Mouse (Mus musculus) MEL (cell line): ENCODE data around the gene Pdzd2.

ENCODE experiments used
- CTCF ChIP-seq, 3 experiments: IDR thresholded peaks in 2 of 3; conservative IDR thresholded peaks in 1 of 3; 2 replicates each; pipeline ENCODE4 v1.5.1; 2011 to 2012; ENCODE audit warnings: low read length in 3 of 3, low read depth in 2 of 3, mild to moderate bottlenecking in 2 of 3, improper control_type of control experiment in 1 of 3, inconsistent platforms in 1 of 3, mixed read lengths in 1 of 3, moderate library complexity in 1 of 3; ENCODE audit not compliant: control insufficient read depth in 1 of 3, insufficient read depth in 1 of 3, poor library complexity in 1 of 3, severe bottlenecking in 1 of 3
- EP300 ChIP-seq, 2 experiments: IDR thresholded peaks; 2 replicates each; pipeline ENCODE4 v1.6.1; 2011; ENCODE audit warnings: improper control_type of control experiment in 2 of 2, low read length in 2 of 2, low read depth in 1 of 2, mild to moderate bottlenecking in 1 of 2
- MAZ ChIP-seq: IDR thresholded peaks from 2 replicates; pipeline ENCODE4 v1.6.1; 2012; ENCODE audit warnings: low read depth, mild to moderate bottlenecking, inconsistent platforms, low read length, improper control_type of control experiment
- POLR2A ChIP-seq, 2 experiments: IDR thresholded peaks; 2 replicates each; pipeline ENCODE4 v1.6.1; 2011 to 2012; ENCODE audit warnings: low read length in 2 of 2, mild to moderate bottlenecking in 2 of 2, control low read depth in 1 of 2, improper control_type of control experiment in 1 of 2, low read depth in 1 of 2, moderate library complexity in 1 of 2; ENCODE audit not compliant: control insufficient read depth in 1 of 2, insufficient read depth in 1 of 2, poor library complexity in 1 of 2
- RCOR1 ChIP-seq: IDR thresholded peaks from 2 replicates; pipeline ENCODE4 v1.6.1; 2012; ENCODE audit warnings: low read depth, mild to moderate bottlenecking, inconsistent platforms, low read length, improper control_type of control experiment
- ZC3H11A ChIP-seq: IDR thresholded peaks from 2 replicates; pipeline ENCODE4 v1.6.1; 2012; ENCODE audit warnings: low read depth, mild to moderate bottlenecking, inconsistent platforms, low read length, improper control_type of control experiment
- ZKSCAN1 ChIP-seq: IDR thresholded peaks from 2 replicates; pipeline ENCODE4 v1.6.1; 2012; ENCODE audit warnings: low read depth, mild to moderate bottlenecking, inconsistent platforms, low read length, improper control_type of control experiment, moderate library complexity

GRCm38 (mm10) chr15:12432320-12432719 is 307.4 kb downstream of the Pdzd2 start:
- TF ChIP-seq MAZ (no peak), EP300 (IDR thresholded peaks at IDR 0.05; ENCODE audit: low read depth in 1 of 2, low read length in 2 of 2) (no peak), POLR2A (IDR thresholded peaks at IDR 0.05; ENCODE audit: control insufficient read depth in 1 of 2, insufficient read depth in 1 of 2, low read depth in 1 of 2, low read length in 2 of 2, poor library complexity in 1 of 2) (no peak), CTCF (IDR thresholded peaks at IDR 0.05 in 2 of 3, conservative IDR thresholded peaks at IDR 0.05 in 1 of 3; ENCODE audit: control insufficient read depth in 1 of 3, insufficient read depth in 1 of 3, low read depth in 2 of 3, low read length in 3 of 3, poor library complexity in 1 of 3, severe bottlenecking in 1 of 3) (no peak), ZKSCAN1 (no peak), RCOR1 (no peak), ZC3H11A (no peak)
